Mouse (Mus musculus) G1E-ER4 (cell line): Measurements from ENCODE around the gene Hdac10. TPM values are rescaled to one million over a fixed set of nuclear protein-coding genes. Genes with fewer than 3 reads are reported as not detected.

ENCODE experiments used
- GATA1 ChIP-seq: IDR thresholded peaks from one replicate; pipeline ENCODE4 v1.8.0; 2012; ENCODE audit warnings: low read length, inconsistent platforms
- polyA plus RNA-seq: library from polyadenylated mRNA; stranded (reverse); fragments of >175 nt; gene quantifications from 2 replicates; pipeline ENCODE4 v1.2.3, GENCODE M21; 2012

Gene Hdac10
- polyA plus RNA-seq, 1 experiment = 8.5 TPM

- TF ChIP-seq GATA1 = no peak
Observed at GRCm38 (mm10) chr15:89074613-89075477, 53.7 kb downstream of the Hdac10 start, which contains the start of gene Trabd. Trabd (plus strand) TSS chr15:89075124.

DNA sequence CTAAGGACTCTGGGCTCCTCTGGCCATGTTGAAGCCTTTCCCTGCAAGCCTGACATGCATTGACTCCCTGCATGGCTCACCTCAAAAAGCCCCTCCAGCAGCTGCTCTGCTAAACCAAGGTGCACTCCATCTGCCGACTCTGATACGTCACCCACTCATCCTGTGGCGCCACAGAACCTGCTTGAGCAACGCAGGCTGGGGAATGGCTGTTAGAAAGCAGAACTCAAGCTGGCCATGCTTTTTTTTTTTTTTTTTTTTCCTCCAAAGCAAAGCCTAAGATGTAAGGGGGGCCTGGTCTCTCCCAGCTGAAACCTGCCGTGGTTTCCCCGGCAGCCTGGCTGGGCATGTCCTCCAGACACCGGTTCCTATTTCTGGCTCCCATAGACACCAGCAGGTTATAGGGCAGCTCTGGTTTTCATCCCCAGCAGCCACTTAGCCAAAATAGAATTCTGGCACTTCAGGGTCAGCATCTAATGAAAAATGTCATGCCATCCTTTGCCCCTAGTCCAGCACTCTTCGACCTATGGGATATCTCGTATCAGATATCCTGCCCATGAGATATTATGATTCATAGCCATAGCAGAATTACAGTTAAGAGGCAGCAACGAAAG, 54.4 kb downstream of the Hdac10 start:
- TF ChIP-seq GATA1 = no peak

Other genes starting within 250 kb of the Hdac10 start
- gene Ttll8, start 174.3 kb downstream of the Hdac10 start, polyA plus RNA-seq = not detected in 2 replicates
- not detected in 2 replicates for gene Mlc1, start 149.7 kb downstream of the Hdac10 start, polyA plus RNA-seq
- gene Mov10l1, start 145.8 kb downstream of the Hdac10 start, polyA plus RNA-seq = not detected in 2 replicates
- not detected in 2 replicates for gene Panx2, start 69.0 kb downstream of the Hdac10 start, polyA plus RNA-seq
- 62.9 and 74.4 TPM in 2 replicates for gene Trabd, start 53.6 kb downstream of the Hdac10 start, polyA plus RNA-seq
- 15.8 and 19.7 TPM in 2 replicates for gene Selenoo, start 39.6 kb downstream of the Hdac10 start, polyA plus RNA-seq
- 37.9 and 40.3 TPM in 2 replicates for gene Tubgcp6, start 5.6 kb downstream of the Hdac10 start, polyA plus RNA-seq
- gene Mapk12, start 12.0 kb upstream of the Hdac10 start, polyA plus RNA-seq = not detected in 2 replicates
- gene Mapk11, start 20.9 kb upstream of the Hdac10 start, polyA plus RNA-seq = not detected in 2 replicates
- gene Plxnb2, start 52.1 kb upstream of the Hdac10 start, polyA plus RNA-seq = 0.01 TPM in 1 of 2 replicates, not detected in the other
- 5.3 and 7.2 TPM in 2 replicates for gene Dennd6b, start 67.8 kb upstream of the Hdac10 start, polyA plus RNA-seq
- gene Ppp6r2, start 82.9 kb upstream of the Hdac10 start, polyA plus RNA-seq = 200 and 336 TPM in 2 replicates
- gene Sbf1, start 186.6 kb upstream of the Hdac10 start, polyA plus RNA-seq = 140 and 169 TPM in 2 replicates
- gene Adm2, start 194.0 kb upstream of the Hdac10 start, polyA plus RNA-seq = not detected in 2 replicates
- gene Miox, start 205.7 kb upstream of the Hdac10 start, polyA plus RNA-seq = not detected in 2 replicates
- gene Lmf2, start 227.0 kb upstream of the Hdac10 start, polyA plus RNA-seq = 112 and 120 TPM in 2 replicates
- 87.9 and 95.5 TPM in 2 replicates for gene Ncaph2, start 227.0 kb upstream of the Hdac10 start, polyA plus RNA-seq
- 83.8 and 92.0 TPM in 2 replicates for gene Sco2, start 245.1 kb upstream of the Hdac10 start, polyA plus RNA-seq
- gene Tymp, start 248.3 kb upstream of the Hdac10 start, polyA plus RNA-seq = 0.69 and 1.4 TPM in 2 replicates